Mouse (Mus musculus) hindbrain, postnatal 0 days (tissue): ENCODE data around the gene Barhl1. TPM values are rescaled to one million over a fixed set of nuclear protein-coding genes. Genes with fewer than 3 reads are reported as not detected.

Experiments
- ATAC-seq: fragments of 200-750 bp; cut with Nextera tagmentation; 2 replicates; pipeline ENCODE4 v1.8.0; 2017; ENCODE audit warnings: mild to moderate bottlenecking, moderate TSS enrichment, moderate library complexity
- DNase-seq: peaks from one replicate; pipeline ENCODE4 v3.0.0-alpha.2; 2015; ENCODE audit warnings: low spot score
- H3K27ac ChIP-seq: fragments of 300-500 bp; sonication (generic); 2 replicates; pipeline ENCODE4 v1.5.1; 2014; ENCODE audit warnings: mild to moderate bottlenecking
- H3K27me3 ChIP-seq: fragments of 300-500 bp; sonication (generic); 2 replicates; pipeline ENCODE4 v1.6.1; 2014; ENCODE audit warnings: low read length, mixed read lengths; ENCODE audit not compliant: insufficient read depth
- H3K36me3 ChIP-seq: fragments of 300-500 bp; sonication (generic); 2 replicates; pipeline ENCODE4 v1.6.1; 2014; ENCODE audit warnings: low read length, mixed read lengths; ENCODE audit not compliant: insufficient read depth
- H3K4me1 ChIP-seq: fragments of 300-500 bp; sonication (generic); 2 replicates; pipeline ENCODE4 v1.6.1; 2014; ENCODE audit warnings: antibody characterized with exemption, low read length, mixed read lengths; ENCODE audit not compliant: insufficient read depth
- H3K4me2 ChIP-seq: fragments of 300-500 bp; sonication (generic); 2 replicates; pipeline ENCODE4 v1.6.1; 2014; ENCODE audit warnings: low read depth, mild to moderate bottlenecking, low read length, moderate library complexity, mixed read lengths
- H3K4me3 ChIP-seq: fragments of 300-500 bp; sonication (generic); 2 replicates; pipeline ENCODE4 v1.5.1; 2014; ENCODE audit warnings: low read length
- H3K9ac ChIP-seq: fragments of 300-500 bp; sonication (generic); replicated peaks from 2 replicates; pipeline ENCODE4 v1.6.1; 2014; ENCODE audit warnings: mild to moderate bottlenecking, low read length, moderate library complexity, mixed read lengths
- H3K9me3 ChIP-seq: fragments of 300-500 bp; sonication (generic); 2 replicates; pipeline ENCODE4 v1.6.1; 2016; ENCODE audit warnings: low read length, mixed read lengths
- CTCF ChIP-seq: IDR thresholded peaks from 2 replicates; pipeline ENCODE4 v1.5.1; 2016; ENCODE audit warnings: antibody characterized with exemption, control low read depth, low read depth
- WGBS: fragments of 180-500 bp; shearing (Covaris S2); extraction: QIAGEN DNeasy Blood & Tissue Kit; methylation state at CpG from one replicate; pipeline ENCODE4 v1.1.7; 2014; 5-methylcytosine and 5-hydroxymethylcytosine counted together
- polyA plus RNA-seq: library from polyadenylated mRNA; unstranded; fragments of >200 nt; fragmentation: Nextera tagmentation; extraction: Ambion mirVana; gene quantifications from 2 replicates; pipeline ENCODE4 v1.2.1, GENCODE M21; 2015
- total RNA-seq: library from RNA; depleted of rRNA; stranded (reverse); fragments of >200 nt; gene quantifications from 2 replicates; pipeline ENCODE4 v1.2.3, GENCODE M21; 2014

Gene Barhl1
- total and polyA plus RNA-seq, 2 experiments from 2014 or later, result 43.0 to 51.1 TPM

- 2% methylated on average over 38 of the region's 39 CpGs for WGBS
- peak overlapping the region; percentile 68 for H3K27ac ChIP-seq
- no peaks in the 10 kb centered on the region for H3K9me3 ChIP-seq
- peak overlapping the region; percentile 56; the same call in 1 of the 2 replicates for H3K9ac ChIP-seq
- peak overlapping the region; percentile 44 for H3K4me3 ChIP-seq
- no peaks in the 10 kb centered on the region for H3K36me3 ChIP-seq
- no peak for TF ChIP-seq CTCF
- DNase-seq (peak; percentile 56), ATAC-seq (peak; percentile 38)
- H3K4me1 ChIP-seq, result 0 out of 2 replicates have a peak, but pooled peaks cover 7% of the 10 kb centered on the region
- peaks cover 37% of the 10 kb centered on the region for H3K27me3 ChIP-seq
- H3K4me2 ChIP-seq, result peak overlapping the region; percentile 52
Observed at GRCm38 (mm10) chr2:28908389-28909153, 7.9 kb downstream of the Barhl1 start.

- TF ChIP-seq CTCF, result no peak
- peaks cover 34% of the 10 kb centered on the region for H3K27me3 ChIP-seq
- H3K4me3 ChIP-seq, result no peak overlapping the region
- no peak for ATAC-seq
- 0 out of 2 replicates have a peak, but pooled peaks cover 7% of the 10 kb centered on the region for H3K4me1 ChIP-seq
- 0 out of 2 replicates have a peak overlapping the region, but pooled peaks have one; percentile 56 for H3K9ac ChIP-seq
- H3K27ac ChIP-seq, result no peak overlapping the region
- 8% methylated on average over 10 of the region's 10 CpGs for WGBS
- H3K4me2 ChIP-seq, result peak overlapping the region; percentile 52; the same call in 1 of the 2 replicates
- peaks cover under 1% of the 10 kb centered on the region; the same call in 1 of the 2 replicates for H3K36me3 ChIP-seq
- H3K9me3 ChIP-seq, result no peaks in the 10 kb centered on the region
- no peak for DNase-seq
Observed at GRCm38 (mm10) chr2:28907691-28908388, 8.6 kb downstream of the Barhl1 start.

GRCm38 (mm10) chr2:28905561-28905960 lies 10.9 kb downstream of the Barhl1 start:
- Histone ChIP-seq H3K4me1 (0 out of 2 replicates have a peak, but pooled peaks cover 7% of the 10 kb centered on the region), H3K27me3 (peaks cover 23% of the 10 kb centered on the region; the same call in 1 of the 2 replicates), H3K27ac (no peak overlapping the region), H3K9ac (no peak overlapping the region), H3K4me2 (no peak overlapping the region), H3K9me3 (no peaks in the 10 kb centered on the region), H3K4me3 (no peak overlapping the region), H3K36me3 (peaks cover 4% of the 10 kb centered on the region; the same call in 1 of the 2 replicates)
- 29% methylated on average over 4 of the region's 4 CpGs for WGBS
- ATAC-seq, result no peak
- no peak for TF ChIP-seq CTCF
- no peak for DNase-seq

GRCm38 (mm10) chr2:28904786-28905185 lies 11.7 kb downstream of the Barhl1 start:
- Histone ChIP-seq H3K4me3 (no peak overlapping the region), H3K4me1 (0 out of 2 replicates have a peak, but pooled peaks cover 7% of the 10 kb centered on the region), H3K9ac (no peak overlapping the region), H3K27me3 (peaks cover 15% of the 10 kb centered on the region; the same call in 1 of the 2 replicates), H3K9me3 (no peaks in the 10 kb centered on the region), H3K27ac (no peak overlapping the region), H3K4me2 (no peak overlapping the region), H3K36me3 (peaks cover 4% of the 10 kb centered on the region; the same call in 1 of the 2 replicates)
- WGBS, result 54% methylated on average over 9 of the region's 9 CpGs
- no peak for TF ChIP-seq CTCF
- DNase-seq, result no peak
- ATAC-seq, result no peak

GRCm38 (mm10) chr2:28903871-28904270 lies 12.6 kb downstream of the Barhl1 start:
- DNase-seq, result no peak
- Histone ChIP-seq H3K36me3 (peaks cover 4% of the 10 kb centered on the region; the same call in 1 of the 2 replicates), H3K4me2 (no peak overlapping the region), H3K27me3 (peaks cover 10% of the 10 kb centered on the region; the same call in 1 of the 2 replicates), H3K9ac (no peak overlapping the region), H3K9me3 (no peaks in the 10 kb centered on the region), H3K4me1 (0 out of 2 replicates have a peak, but pooled peaks cover 4% of the 10 kb centered on the region), H3K4me3 (no peak overlapping the region), H3K27ac (no peak overlapping the region)
- TF ChIP-seq CTCF, result no peak
- ATAC-seq, result no peak
- 76% methylated on average over 5 of the region's 5 CpGs for WGBS

- DNase-seq (no peak), ATAC-seq (peak; percentile 41)
- H3K4me2 ChIP-seq, result no peak overlapping the region
- peaks cover 9% of the 10 kb centered on the region; the same call in 1 of the 2 replicates for H3K27me3 ChIP-seq
- H3K9me3 ChIP-seq, result no peaks in the 10 kb centered on the region
- H3K27ac ChIP-seq, result no peak overlapping the region
- TF ChIP-seq CTCF, result no peak
- peaks cover 4% of the 10 kb centered on the region; the same call in 1 of the 2 replicates for H3K36me3 ChIP-seq
- WGBS, result 61% methylated on average over 8 of the region's 8 CpGs
- H3K9ac ChIP-seq, result no peak overlapping the region
- H3K4me3 ChIP-seq, result no peak overlapping the region
- no peaks in the 10 kb centered on the region for H3K4me1 ChIP-seq
Observed at GRCm38 (mm10) chr2:28902291-28902690, 14.2 kb downstream of the Barhl1 start.
